Mouse (Mus musculus) limb, embryonic 11.5 days (tissue): ENCODE results near the gene Cand2. TPM values are rescaled to one million over a fixed set of nuclear protein-coding genes. Genes with fewer than 3 reads are reported as not detected.

Experiments used
- microRNA-seq: library from miRNA; unstranded; fragments of <30 nt; microRNA quantifications from one replicate; pipeline ENCODE4, GENCODE M21; 2016
- polyA plus RNA-seq: library from polyadenylated mRNA; unstranded; fragments of >200 nt; fragmentation: Nextera tagmentation; extraction: Ambion mirVana; gene quantifications from 2 replicates; pipeline ENCODE4 v1.2.1, GENCODE M21; 2014

Cand2 gene
- polyA plus RNA-seq, 1 experiment from 2014 or later = 58.4 TPM

Small RNA genes lying within 50 kb of the gene (microRNA-seq; reads per million reads assigned to microRNA genes)
- not detected for gene Mir7660

Other genes starting within 250 kb of the Cand2 start
- 27.5 and 31.3 TPM in 2 replicates for gene Tsen2, start 229.9 kb upstream of the Cand2 start, polyA plus RNA-seq
- gene Mkrn2os, start 182.0 kb upstream of the Cand2 start, polyA plus RNA-seq = 0.10 TPM in 1 of 2 replicates, not detected in the other
- gene Mkrn2, start 172.6 kb upstream of the Cand2 start, polyA plus RNA-seq = 26.0 and 27.1 TPM in 2 replicates
- 135 and 141 TPM in 2 replicates for gene Raf1, start 97.9 kb upstream of the Cand2 start, polyA plus RNA-seq
- 2.2 and 2.6 TPM in 2 replicates for gene Tmem40, start 12.1 kb upstream of the Cand2 start, polyA plus RNA-seq
- 2,129 and 2,157 TPM in 2 replicates for gene Rpl32, start 34.2 kb downstream of the Cand2 start, polyA plus RNA-seq
- 0.40 and 0.72 TPM in 2 replicates for gene Efcab12, start 63.9 kb downstream of the Cand2 start, polyA plus RNA-seq
- gene Mbd4, start 78.8 kb downstream of the Cand2 start, polyA plus RNA-seq = 32.5 and 34.6 TPM in 2 replicates
- 29.4 and 32.8 TPM in 2 replicates for gene Ift122, start 78.9 kb downstream of the Cand2 start, polyA plus RNA-seq
- 0.03 TPM in 1 of 2 replicates, not detected in the other for gene Rho, start 157.2 kb downstream of the Cand2 start, polyA plus RNA-seq
- not detected in 2 replicates for gene H1foo, start 170.4 kb downstream of the Cand2 start, polyA plus RNA-seq
- 19.6 and 26.5 TPM in 2 replicates for gene Plxnd1, start 220.5 kb downstream of the Cand2 start, polyA plus RNA-seq